Mouse (Mus musculus) stomach, postnatal 0 days (tissue): ENCODE results near the gene Esyt2.

Source experiments
- CTCF ChIP-seq: IDR thresholded peaks from 2 replicates; pipeline ENCODE4 v1.5.1; 2016; ENCODE audit warnings: antibody characterized with exemption, low read depth, mild to moderate bottlenecking, moderate library complexity
- EP300 ChIP-seq: optimal IDR thresholded peaks from 2 replicates; pipeline ENCODE3; 2016; ENCODE audit warnings: antibody characterized with exemption

DNA sequence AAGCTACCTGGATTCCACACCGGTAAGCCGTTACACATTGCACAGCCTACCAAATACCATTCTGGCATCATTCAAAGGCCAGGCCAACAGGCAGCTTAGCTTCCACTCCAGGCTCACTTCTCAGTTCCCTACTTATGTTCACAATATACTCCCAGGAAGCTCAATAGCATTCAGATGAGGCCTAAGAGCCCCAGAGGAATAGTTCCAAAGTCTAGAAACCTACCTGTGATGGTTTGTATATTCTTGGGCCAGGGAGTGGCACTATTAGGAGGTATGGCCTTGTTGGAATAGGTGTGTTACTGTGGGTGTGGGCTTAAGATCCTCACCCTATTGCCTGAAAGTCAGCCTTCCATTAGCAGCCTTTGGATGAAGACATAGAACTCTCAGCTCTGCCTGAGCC, 9.9 kb upstream of the Esyt2 start:
- TF ChIP-seq CTCF (no peak), EP300 (no peak)
